Mouse (Mus musculus): ENCODE results near the gene Inka1. TPM values are rescaled to one million over a fixed set of nuclear protein-coding genes. Genes with fewer than 3 reads are reported as not detected.

Gene Inka1
- polyA plus RNA-seq, 1 experiment from 2014 or later = 28.8 TPM

GRCm38 (mm10) chr9:108001922-108002770 lies 16.5 kb upstream of the Inka1 start, which contains the start of gene Ip6k1:
TSS of gene Ip6k1 (plus strand) at chr9:108002501.
- H3K27ac ChIP-seq (replicated peaks) = peak within 1 kb of the TSS; percentile 96
- under 1% methylated on average over 51 of the region's 51 CpGs for WGBS
- H3K36me3 ChIP-seq = no peaks in the 10 kb centered on the region
- ATAC-seq (ENCODE audit: low read depth) = peak; percentile 99
- peaks cover 44% of the 10 kb centered on the region for H3K4me1 ChIP-seq (replicated peaks)
- peak within 1 kb of the TSS; percentile 89 for H3K9ac ChIP-seq
- peak within 1 kb of the TSS; percentile 89 for H3K4me3 ChIP-seq
- H3K4me2 ChIP-seq = peak within 1 kb of the TSS; percentile 90
- no peaks in the 10 kb centered on the region for H3K27me3 ChIP-seq
- no peaks in the 10 kb centered on the region for H3K9me3 ChIP-seq

- Histone ChIP-seq H3K9ac (no peak within 1 kb of the TSS), H3K27me3 (no peaks in the 10 kb centered on the region), H3K9me3 (no peaks in the 10 kb centered on the region), H3K4me2 (no peak within 1 kb of the TSS), H3K4me3 (no peak within 1 kb of the TSS), H3K27ac (replicated peaks) (no peak within 1 kb of the TSS), H3K36me3 (no peaks in the 10 kb centered on the region), H3K4me1 (replicated peaks) (no peaks in the 10 kb centered on the region)
- 95% methylated on average over 5 of the region's 5 CpGs for WGBS
- ATAC-seq (ENCODE audit: low read depth) = no peak
These were observed 10.4 kb upstream of the Inka1 start, which contains the start of gene Gm20662 for GRCm38 (mm10) chr9:107996049-107996448. TSS of gene Gm20662 (plus strand) at chr9:107996349.

GRCm38 (mm10) chr9:107995513-107995912 lies 9.8 kb upstream of the Inka1 start:
- no peak overlapping the region for H3K9ac ChIP-seq
- H3K9me3 ChIP-seq = no peaks in the 10 kb centered on the region
- no peak overlapping the region for H3K27ac ChIP-seq (replicated peaks)
- H3K36me3 ChIP-seq = no peaks in the 10 kb centered on the region
- no peak for ATAC-seq (ENCODE audit: low read depth)
- H3K4me2 ChIP-seq = no peak overlapping the region
- no peaks in the 10 kb centered on the region for H3K4me1 ChIP-seq (replicated peaks)
- H3K27me3 ChIP-seq = no peaks in the 10 kb centered on the region
- H3K4me3 ChIP-seq = no peak overlapping the region
- WGBS = 94% methylated on average over 21 of the region's 21 CpGs

GRCm38 (mm10) chr9:107994464-107994863 lies 8.8 kb upstream of the Inka1 start:
- no peaks in the 10 kb centered on the region for H3K36me3 ChIP-seq
- WGBS = 70% methylated on average over 2 of the region's 2 CpGs
- no peak overlapping the region for H3K9ac ChIP-seq

GRCm38 (mm10) chr9:107993013-107993412 lies 7.3 kb upstream of the Inka1 start:
- no peak for ATAC-seq (ENCODE audit: low read depth)
- WGBS = 82% methylated on average over 11 of the region's 11 CpGs
- Histone ChIP-seq H3K27ac (replicated peaks) (no peak overlapping the region), H3K4me2 (no peak overlapping the region), H3K4me3 (no peak overlapping the region), H3K9me3 (no peaks in the 10 kb centered on the region), H3K36me3 (no peaks in the 10 kb centered on the region), H3K27me3 (no peaks in the 10 kb centered on the region), H3K4me1 (replicated peaks) (no peaks in the 10 kb centered on the region), H3K9ac (no peak overlapping the region)

More at GRCm38 (mm10) chr9:107994464-107994863, 8.8 kb upstream of the Inka1 start:
- Histone ChIP-seq H3K4me2 (no peak overlapping the region), H3K27me3 (no peaks in the 10 kb centered on the region), H3K27ac (replicated peaks) (no peak overlapping the region), H3K4me3 (no peak overlapping the region), H3K9me3 (no peaks in the 10 kb centered on the region), H3K4me1 (replicated peaks) (no peaks in the 10 kb centered on the region)
- no peak for ATAC-seq (ENCODE audit: low read depth)

- Histone ChIP-seq H3K4me3 (no peak within 1 kb of the TSS), H3K4me1 (replicated peaks) (peaks cover 2% of the 10 kb centered on the region; the same call in 1 of the 2 replicates), H3K27ac (replicated peaks) (no peak within 1 kb of the TSS), H3K27me3 (0 out of 2 replicates have a peak, but pooled peaks cover 4% of the 10 kb centered on the region), H3K9me3 (no peaks in the 10 kb centered on the region), H3K4me2 (no peak within 1 kb of the TSS), H3K36me3 (no peaks in the 10 kb centered on the region), H3K9ac (no peak within 1 kb of the TSS)
- WGBS = 58% methylated on average over 2 of the region's 2 CpGs
- no peak for ATAC-seq (ENCODE audit: low read depth)
These were observed 6.5 kb upstream of the Inka1 start, which contains the start of gene Cdhr4 for GRCm38 (mm10) chr9:107992197-107992596. TSS of gene Cdhr4 (plus strand) at chr9:107992497.

- Histone ChIP-seq H3K4me3 (no peak overlapping the region), H3K36me3 (no peaks in the 10 kb centered on the region), H3K4me2 (no peak overlapping the region), H3K27ac (replicated peaks) (no peak overlapping the region), H3K4me1 (replicated peaks) (peaks cover 26% of the 10 kb centered on the region), H3K27me3 (peaks cover 30% of the 10 kb centered on the region), H3K9ac (no peak overlapping the region), H3K9me3 (no peaks in the 10 kb centered on the region)
- ATAC-seq (ENCODE audit: low read depth) = no peak
- 72% methylated on average over 3 of the region's 3 CpGs for WGBS
These were observed 2.3 kb upstream of the Inka1 start for GRCm38 (mm10) chr9:107987950-107988349.

- Histone ChIP-seq H3K4me1 (replicated peaks) (peaks cover 40% of the 10 kb centered on the region), H3K4me2 (peak overlapping the region; percentile 82), H3K4me3 (peak overlapping the region; percentile 67), H3K9me3 (no peaks in the 10 kb centered on the region), H3K36me3 (no peaks in the 10 kb centered on the region), H3K27me3 (peaks cover 31% of the 10 kb centered on the region), H3K9ac (no peak overlapping the region), H3K27ac (replicated peaks) (peak overlapping the region; percentile 38)
- ATAC-seq (ENCODE audit: low read depth) = peak; percentile 80
- 6% methylated on average over 18 of the region's 18 CpGs for WGBS
These were observed 697 bp upstream of the Inka1 start for GRCm38 (mm10) chr9:107986376-107986775.

GRCm38 (mm10) chr9:107984754-107985055 lies 974 bp downstream of the Inka1 start:
- H3K27ac ChIP-seq (replicated peaks) = peak overlapping the region; percentile 94
- no peak for ATAC-seq (ENCODE audit: low read depth)
- WGBS = 67% methylated on average over 9 of the region's 9 CpGs

GRCm38 (mm10) chr9:107984052-107984753 lies 1.5 kb downstream of the Inka1 start:
- H3K27ac ChIP-seq (replicated peaks) = peak overlapping the region; percentile 94
- H3K9ac ChIP-seq = peak overlapping the region; percentile 76
- WGBS = 67% methylated on average over 19 of the region's 19 CpGs
- no peak for ATAC-seq (ENCODE audit: low read depth)
- H3K9me3 ChIP-seq = no peaks in the 10 kb centered on the region
- H3K4me1 ChIP-seq (replicated peaks) = peaks cover 45% of the 10 kb centered on the region
- no peaks in the 10 kb centered on the region for H3K36me3 ChIP-seq
- peaks cover 31% of the 10 kb centered on the region for H3K27me3 ChIP-seq
- peak overlapping the region; percentile 67 for H3K4me3 ChIP-seq
- peak overlapping the region; percentile 82 for H3K4me2 ChIP-seq

More at GRCm38 (mm10) chr9:107984754-107985055, 974 bp downstream of the Inka1 start:
- Histone ChIP-seq H3K4me3 (peak overlapping the region; percentile 67), H3K4me1 (replicated peaks) (peaks cover 45% of the 10 kb centered on the region), H3K9me3 (no peaks in the 10 kb centered on the region), H3K36me3 (no peaks in the 10 kb centered on the region), H3K27me3 (peaks cover 31% of the 10 kb centered on the region), H3K4me2 (peak overlapping the region; percentile 82), H3K9ac (peak overlapping the region; percentile 76)

GRCm38 (mm10) chr9:107983421-107983890 lies 2.2 kb downstream of the Inka1 start:
- Histone ChIP-seq H3K27me3 (peaks cover 31% of the 10 kb centered on the region), H3K4me2 (peak overlapping the region; percentile 82), H3K36me3 (no peaks in the 10 kb centered on the region), H3K9me3 (no peaks in the 10 kb centered on the region), H3K27ac (replicated peaks) (peak overlapping the region; percentile 94), H3K4me3 (peak overlapping the region; percentile 67), H3K4me1 (replicated peaks) (peaks cover 45% of the 10 kb centered on the region), H3K9ac (peak overlapping the region; percentile 76)
- 37% methylated on average over 4 of the region's 4 CpGs for WGBS
- ATAC-seq (ENCODE audit: low read depth) = no peak

All from neural tube, embryonic 13.5 days (tissue).